In genomic region chr9:62373222-62374123, GRCm38 (mm10) we compare ENCODE assay signal across 8 mouse cellular contexts. TPM values are rescaled to one million over a fixed set of nuclear protein-coding genes. Genes with fewer than 3 reads are reported as not detected.
DNase-seq lines count a peak whose midpoint lies in the region; ATAC-seq and TF ChIP-seq lines count a peak whose summit lies in the region.

No protein-coding gene starts in this region.

- peak; percentile 75 for TF ChIP-seq CTCF in midbrain, postnatal 0 days (IDR thresholded peaks at IDR 0.05)

- no peak overlapping the region for H3K27ac ChIP-seq in midbrain, postnatal 0 days (ENCODE audit: low read depth, low read length)

- WGBS in midbrain, postnatal 0 days: 57% methylated on average over 18 of the region's 18 CpGs

- H3K4me3 ChIP-seq in midbrain, postnatal 0 days (ENCODE audit: low read depth, low read length): no peak overlapping the region

- no peaks in the 10 kb centered on the region for H3K9me3 ChIP-seq in midbrain, postnatal 0 days (ENCODE audit: low read length)

- DNase-seq in frontal cortex, postnatal 25 days (ENCODE audit: low spot score in 2 of 2): peak; percentile 41 to 58
- DNase-seq in ES-CJ7 (ENCODE audit: low read depth, low spot score): peak; percentile 35
- DNase-seq in cerebellum, postnatal 14 days: peak; percentile 77 to 87
- DNase-seq in heart, postnatal 14 days: peak; percentile 84 to 89
- DNase-seq in left cerebral cortex, postnatal 14 days (ENCODE audit: low spot score in 2 of 2): peak; percentile 53 to 69
- peak; percentile 39 for DNase-seq in midbrain, postnatal 0 days (ENCODE audit: low spot score)
- DNase-seq in thymus, adult 18-20 months: peak; percentile 53 to 55

- H3K4me2 ChIP-seq in midbrain, postnatal 0 days (ENCODE audit: low read depth, low read length, poor library complexity, severe bottlenecking): no peak overlapping the region

- ATAC-seq in frontal cortex, adult (ENCODE audit: low TSS enrichment): no peak
- ATAC-seq in midbrain, postnatal 0 days (ENCODE audit: low FRiP score): no peak

- H3K4me1 ChIP-seq in midbrain, postnatal 0 days (ENCODE audit: insufficient read depth, low read length): 0 out of 2 replicates have a peak, but pooled peaks cover 4% of the 10 kb centered on the region

- peaks cover 31% of the 10 kb centered on the region for H3K36me3 ChIP-seq in midbrain, postnatal 0 days (ENCODE audit: insufficient read depth, low read length)

- intact Hi-C loops in heart, postnatal 14 days (cut with DNase I): loop anchor here (2.0 kb wide), 2 partner anchors 77 to 179 kb away; no protein-coding TSS in a partner anchor
- intact Hi-C loops in left cerebral cortex, postnatal 14 days (cut with DNase I): loop anchor here (2.0 kb wide), 1 partner anchor 79 kb away; no protein-coding TSS in a partner anchor

- H3K27me3 ChIP-seq in midbrain, postnatal 0 days (ENCODE audit: insufficient read depth, low read length): no peaks in the 10 kb centered on the region

- no peak overlapping the region for H3K9ac ChIP-seq in midbrain, postnatal 0 days (replicated peaks; ENCODE audit: low read length, poor library complexity, severe bottlenecking)

RNA-seq across cellular contexts. Expression of gene Anp32a, which starts 32.4 kb away (rescaled TPM):
- 100 to 1,000 TPM; 184 to 205 TPM for total RNA-seq in heart, postnatal 14 days (2021)
- 100 to 1,000 TPM; 254 to 262 TPM for total RNA-seq in left cerebral cortex, postnatal 14 days (2021)
- total RNA-seq in midbrain, postnatal 0 days (2014; rRNA removed): 88.8 and 114 TPM in 2 replicates
- 60.5 and 76.2 TPM in 2 replicates for polyA plus RNA-seq in midbrain, postnatal 0 days (2015; fragmentation: Nextera tagmentation; extraction: Ambion mirVana)

Comparison
In these comparisons a context has a peak if more than half of its experiments do, and no peak if none do; other contexts are left out.
1. DNase-seq: peak in every context shown above with its lines; median percentile 86 in heart, postnatal 14 days; 82 in cerebellum, postnatal 14 days; 61 in left cerebral cortex, postnatal 14 days; 54 in thymus, adult 18-20 months; 50 in frontal cortex, postnatal 25 days; 39 in midbrain, postnatal 0 days; 35 in ES-CJ7.